Mouse (Mus musculus) neural tube, embryonic 14.5 days (tissue): ENCODE measurements around the gene Klhl33. TPM values are rescaled to one million over a fixed set of nuclear protein-coding genes. Genes with fewer than 3 reads are reported as not detected.
"Not testable (repeated sequence)": the region's sequence is repeated elsewhere in the genome, so short reads cannot be mapped to it uniquely, and the experiment has no call there.

Source experiments
- ATAC-seq: fragments of 200-750 bp; cut with Nextera tagmentation; 2 replicates; pipeline ENCODE4 v1.8.0; 2017; ENCODE audit warnings: low read depth, mild to moderate bottlenecking, moderate TSS enrichment, moderate library complexity
- H3K27ac ChIP-seq: fragments of 300-500 bp; sonication (generic); 2 replicates; pipeline ENCODE4 v1.5.1; 2014; ENCODE audit warnings: low read depth, mild to moderate bottlenecking, control low read depth, low read length, moderate library complexity, mixed read lengths
- H3K27me3 ChIP-seq: fragments of 300-500 bp; sonication (generic); 2 replicates; pipeline ENCODE4 v1.6.1; 2014; ENCODE audit warnings: low read length; ENCODE audit not compliant: control insufficient read depth, insufficient read depth
- H3K36me3 ChIP-seq: fragments of 300-500 bp; sonication (generic); 2 replicates; pipeline ENCODE4 v1.6.1; 2014; ENCODE audit warnings: low read length, mixed read lengths; ENCODE audit not compliant: control insufficient read depth, insufficient read depth
- H3K4me1 ChIP-seq: fragments of 300-500 bp; sonication (generic); 2 replicates; pipeline ENCODE4 v1.6.1; 2014; ENCODE audit warnings: low read length; ENCODE audit not compliant: control insufficient read depth, insufficient read depth
- H3K4me2 ChIP-seq: fragments of 300-500 bp; sonication (generic); 2 replicates; pipeline ENCODE4 v1.6.1; 2014; ENCODE audit warnings: mild to moderate bottlenecking, low read depth, low read length, control low read depth
- H3K4me3 ChIP-seq: fragments of 300-500 bp; sonication (generic); 2 replicates; pipeline ENCODE4 v1.5.1; 2014; ENCODE audit warnings: low read depth, low read length, control low read depth, mixed read lengths
- H3K9ac ChIP-seq: fragments of 300-500 bp; sonication (generic); replicated peaks from 2 replicates; pipeline ENCODE4 v1.6.1; 2014; ENCODE audit warnings: low read depth, mild to moderate bottlenecking, control low read depth, low read length, mixed read lengths
- H3K9me3 ChIP-seq: fragments of 300-500 bp; sonication (generic); 2 replicates; pipeline ENCODE4 v1.6.1; 2016; ENCODE audit warnings: low read length; ENCODE audit not compliant: control insufficient read depth
- WGBS: fragments of 180-500 bp; shearing (Covaris S2); extraction: QIAGEN DNeasy Blood & Tissue Kit; methylation state at CpG from one replicate; pipeline ENCODE4 v1.1.7; 2014; 5-methylcytosine and 5-hydroxymethylcytosine counted together
- polyA plus RNA-seq: library from polyadenylated mRNA; unstranded; fragments of >200 nt; fragmentation: Nextera tagmentation; extraction: Ambion mirVana; gene quantifications from 2 replicates; pipeline ENCODE4 v1.2.1, GENCODE M21; 2014

Gene Klhl33
- 1.8 and 2.5 TPM in 2 replicates for polyA plus RNA-seq

GRCm38 (mm10) chr14:50897374-50897765 is at the start of gene Klhl33:
Klhl33 (minus strand) TSS chr14:50897507.
- Histone ChIP-seq H3K9me3 (no peaks in the 10 kb centered on the region), H3K27ac (no peak within 1 kb of the TSS), H3K9ac (peak within 1 kb of the TSS; percentile 59), H3K4me2 (peak within 1 kb of the TSS; percentile 86), H3K27me3 (peaks cover 3% of the 10 kb centered on the region; the same call in 1 of the 2 replicates), H3K4me1 (peaks cover 4% of the 10 kb centered on the region; the same call in 1 of the 2 replicates), H3K36me3 (no peaks in the 10 kb centered on the region), H3K4me3 (peak within 1 kb of the TSS; percentile 47)
- 0 out of 2 replicates have a peak, but pooled peaks have one; percentile 19 for ATAC-seq
- WGBS, result 51% methylated on average over 7 of the region's 7 CpGs

- Histone ChIP-seq H3K4me2 (peak overlapping the region; percentile 56), H3K4me3 (peak overlapping the region; percentile 38; the same call in 1 of the 2 replicates)
- H3K27ac ChIP-seq, H3K36me3 ChIP-seq, H3K9ac ChIP-seq, H3K27me3 ChIP-seq, H3K4me1 ChIP-seq, ATAC-seq, H3K9me3 ChIP-seq: not testable (repeated sequence)
- WGBS, result 34% methylated on average over 3 of the region's 3 CpGs
These were observed 48.2 kb upstream of the Klhl33 start for GRCm38 (mm10) chr14:50945526-50945925.

DNA sequence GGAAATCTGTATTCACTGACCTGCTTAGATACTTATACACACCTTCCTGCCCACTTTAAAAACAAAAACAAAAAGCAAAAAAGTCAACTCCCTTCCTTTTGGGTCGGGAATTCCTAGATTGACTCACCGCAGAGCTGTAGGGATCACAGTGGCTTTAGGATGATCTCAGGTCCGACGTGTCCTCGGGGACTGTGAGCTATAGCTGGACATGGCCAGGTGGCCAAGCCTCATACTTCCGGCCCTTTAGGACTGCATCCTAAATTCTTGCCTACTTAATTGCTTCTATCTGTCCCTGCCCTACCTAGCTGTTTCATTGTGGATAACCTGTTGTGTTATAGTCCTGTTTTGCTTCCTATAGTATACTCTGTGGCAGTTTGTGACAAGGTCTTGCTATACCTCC is 47.8 kb upstream of the Klhl33 start:
- peak overlapping the region; percentile 32; the same call in 1 of the 2 replicates for H3K9ac ChIP-seq
- not testable (repeated sequence) for H3K4me1 ChIP-seq, H3K9me3 ChIP-seq, H3K27me3 ChIP-seq, H3K36me3 ChIP-seq
- H3K4me3 ChIP-seq, result peak overlapping the region; percentile 38
- 0 out of 2 replicates have a peak, but pooled peaks have one; percentile 10 for ATAC-seq
- H3K27ac ChIP-seq, result peak overlapping the region; percentile 79
- H3K4me2 ChIP-seq, result peak overlapping the region; percentile 56
- 11% methylated on average over 6 of the region's 6 CpGs for WGBS

DNA sequence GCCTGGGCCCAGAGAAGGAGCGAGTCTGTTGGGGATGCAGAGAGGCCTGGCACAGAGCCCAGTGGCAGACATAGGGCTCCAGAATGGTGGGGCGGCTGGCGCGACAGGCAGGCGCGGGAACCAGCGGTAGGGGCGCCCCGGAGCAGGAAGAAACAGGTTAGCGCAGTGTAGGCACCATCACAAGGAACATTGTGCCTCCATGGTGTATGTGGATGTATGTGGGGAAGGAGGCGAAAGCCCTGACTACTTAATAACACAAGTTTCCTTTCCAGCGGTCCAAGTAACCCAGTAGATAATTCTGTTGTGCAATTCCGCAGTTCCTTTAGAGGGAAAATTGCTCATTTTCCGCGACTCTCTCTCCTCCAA is 47.3 kb upstream of the Klhl33 start:
- WGBS, result 0% methylated on average over 14 of the region's 15 CpGs
- H3K27me3 ChIP-seq, result not testable (repeated sequence)
- ATAC-seq, result peak; percentile 98

GRCm38 (mm10) chr14:50943932-50944667 is 46.8 kb upstream of the Klhl33 start, which contains the start of gene Gm49342:
Gm49342 (plus strand) TSS chr14:50944517.
- H3K9ac ChIP-seq, result peak within 1 kb of the TSS; percentile 41; the same call in 1 of the 2 replicates
- no peaks in the 10 kb centered on the region for H3K9me3 ChIP-seq
- peak within 1 kb of the TSS; percentile 38 for H3K4me3 ChIP-seq
- H3K36me3 ChIP-seq, result no peaks in the 10 kb centered on the region
- ATAC-seq, result peak; percentile 99
- WGBS, result 21% methylated on average over 31 of the region's 31 CpGs
- H3K4me1 ChIP-seq, result 0 out of 2 replicates have a peak, but pooled peaks cover 4% of the 10 kb centered on the region
- H3K27me3 ChIP-seq, result no peaks in the 10 kb centered on the region
- peak within 1 kb of the TSS; percentile 79 for H3K27ac ChIP-seq
- H3K4me2 ChIP-seq, result peak within 1 kb of the TSS; percentile 56

More for the DNA sequence above, 47.3 kb upstream of the Klhl33 start:
- peak overlapping the region; percentile 41; the same call in 1 of the 2 replicates for H3K9ac ChIP-seq
- not testable (repeated sequence) for H3K4me1 ChIP-seq, H3K9me3 ChIP-seq, H3K36me3 ChIP-seq
- H3K4me3 ChIP-seq, result peak overlapping the region; percentile 38
- peak overlapping the region; percentile 56 for H3K4me2 ChIP-seq
- H3K27ac ChIP-seq, result peak overlapping the region; percentile 79

DNA sequence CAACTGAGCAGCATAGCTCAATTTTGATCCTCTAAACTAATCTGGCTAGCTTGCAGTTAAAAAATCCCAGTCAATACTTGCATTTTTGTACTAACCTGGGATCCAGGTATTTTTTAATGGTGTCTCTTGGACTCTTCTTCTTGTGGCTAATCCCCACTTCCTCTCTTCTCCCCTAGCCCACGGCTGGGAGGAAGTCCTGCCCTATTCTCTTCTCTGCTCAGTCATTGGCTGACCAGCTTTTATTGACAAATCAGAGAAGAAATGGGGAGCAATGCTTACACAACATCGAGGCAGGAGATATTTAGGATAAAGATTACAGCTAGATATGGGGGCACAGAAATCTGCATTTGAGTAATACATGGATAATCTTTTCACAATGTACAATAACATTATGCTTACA is 41.6 kb upstream of the Klhl33 start:
- WGBS, result 50% methylated on average over 2 of the region's 2 CpGs
- no peak overlapping the region for H3K9ac ChIP-seq
- no peaks in the 10 kb centered on the region for H3K4me1 ChIP-seq
- no peaks in the 10 kb centered on the region for H3K27me3 ChIP-seq
- H3K9me3 ChIP-seq, result no peaks in the 10 kb centered on the region
- no peak overlapping the region for H3K4me3 ChIP-seq
- ATAC-seq, result no peak
- H3K36me3 ChIP-seq, result no peaks in the 10 kb centered on the region
- no peak overlapping the region for H3K27ac ChIP-seq
- H3K4me2 ChIP-seq, result no peak overlapping the region

DNA sequence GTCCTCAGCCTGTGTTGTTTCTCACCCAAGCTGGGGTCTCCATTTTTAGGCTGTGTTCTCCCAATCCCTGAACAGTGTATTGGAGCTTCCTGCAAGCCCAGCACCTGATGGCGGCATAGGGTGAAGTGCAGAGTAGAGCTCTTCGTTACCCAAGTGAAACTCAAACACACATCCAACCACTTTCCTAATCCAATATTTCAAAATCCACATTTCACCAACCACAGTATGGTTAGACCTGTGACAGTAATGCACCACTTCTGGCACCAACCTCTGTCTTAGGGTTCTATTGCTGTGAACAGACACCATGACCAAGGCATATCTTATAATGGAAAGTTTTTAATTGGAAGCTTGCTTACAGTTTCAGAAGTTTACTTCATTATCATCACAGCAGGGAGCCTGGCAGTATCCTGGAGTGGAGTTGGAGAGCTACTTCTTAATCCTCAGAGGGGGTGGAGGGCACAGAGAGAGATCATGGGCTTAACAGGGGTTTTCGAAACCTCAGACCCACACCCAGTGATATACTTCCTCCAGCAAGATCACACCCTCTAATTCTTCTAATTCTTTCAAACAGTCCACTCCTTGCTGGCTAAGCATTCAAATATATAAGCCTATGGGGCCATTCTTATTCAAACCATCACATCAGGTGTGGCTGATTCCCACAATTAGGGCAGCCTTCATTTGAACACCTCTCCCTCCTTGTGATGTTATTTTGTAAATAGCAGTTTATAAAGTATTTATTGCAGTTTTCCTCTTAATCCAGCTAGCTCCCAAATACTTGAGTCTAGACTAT is 41.0 kb upstream of the Klhl33 start:
- no peak overlapping the region for H3K4me2 ChIP-seq
- H3K4me1 ChIP-seq, result no peaks in the 10 kb centered on the region
- no peaks in the 10 kb centered on the region for H3K9me3 ChIP-seq
- H3K4me3 ChIP-seq, result no peak overlapping the region
- H3K27me3 ChIP-seq, result no peaks in the 10 kb centered on the region
- no peak overlapping the region for H3K9ac ChIP-seq
- H3K27ac ChIP-seq, result no peak overlapping the region
- 91% methylated on average over 3 of the region's 3 CpGs for WGBS
- ATAC-seq, result no peak
- no peaks in the 10 kb centered on the region for H3K36me3 ChIP-seq

- no peak overlapping the region for H3K4me3 ChIP-seq
- H3K9me3 ChIP-seq, result no peaks in the 10 kb centered on the region
- WGBS, result 70% methylated on average over 1 of the region's 1 CpGs
- no peak overlapping the region for H3K9ac ChIP-seq
- no peak for ATAC-seq
- H3K36me3 ChIP-seq, result no peaks in the 10 kb centered on the region
- no peaks in the 10 kb centered on the region for H3K27me3 ChIP-seq
- H3K27ac ChIP-seq, result no peak overlapping the region
- no peak overlapping the region for H3K4me2 ChIP-seq
- no peaks in the 10 kb centered on the region for H3K4me1 ChIP-seq
These were observed 39.3 kb upstream of the Klhl33 start for GRCm38 (mm10) chr14:50936649-50937048.
